In the genomic region with DNA sequence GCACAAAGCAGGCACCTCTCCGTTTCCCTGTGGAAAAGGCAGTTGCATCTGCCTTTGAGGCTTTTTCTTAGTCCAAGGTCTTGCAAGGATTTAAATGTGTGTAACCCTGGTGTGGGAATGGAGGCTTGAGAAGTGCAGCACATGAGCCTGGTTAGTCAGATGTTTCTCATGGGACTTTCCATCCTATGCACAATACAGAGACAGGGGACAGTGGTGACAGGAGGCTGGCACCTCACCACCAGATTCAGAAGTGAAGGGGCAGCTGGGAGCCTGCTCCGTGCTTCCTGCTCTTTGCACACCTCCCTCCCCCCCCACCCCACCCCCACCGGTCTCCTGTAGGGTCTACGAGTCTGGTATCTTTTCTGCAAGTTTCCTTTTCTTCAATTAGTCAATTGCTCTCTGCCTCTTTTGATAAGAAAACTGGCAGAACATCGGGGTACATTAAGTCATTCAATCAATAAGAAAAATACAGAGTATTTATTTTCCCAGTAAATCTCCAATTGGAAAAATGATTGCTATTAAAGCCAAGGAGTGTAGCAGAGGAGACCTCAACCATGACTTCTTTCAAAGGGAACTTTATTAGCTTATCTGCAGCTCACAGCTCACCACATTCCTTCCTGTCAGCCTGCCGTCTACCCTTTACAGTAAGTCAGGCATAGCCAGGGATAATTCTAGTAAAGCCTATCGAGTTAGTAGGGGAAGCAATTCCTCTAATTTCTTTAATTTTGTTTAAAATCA, we compare ENCODE assay signal across 9 mouse cellular contexts.
DNase-seq lines count a peak whose midpoint lies in the region.
"Had no signal": no experiment of that assay in that cellular context is flagged by ENCODE, and none has a peak within 500 bp of the region (broad histone marks: within the 10 kb centered on the region; RNA-seq: fewer than 3 reads in every experiment).

No protein-coding gene starts in this region.

- no peaks in the 10 kb centered on the region for H3K36me3 ChIP-seq in splenic B cell, adult 2 months (ENCODE audit: control insufficient read depth, insufficient read depth, low read length, poor library complexity, severe bottlenecking)
- H3K36me3 ChIP-seq: neural tube, embryonic 12.5 days had no signal

- no peaks in the 10 kb centered on the region for H3K27me3 ChIP-seq in splenic B cell, adult 2 months (ENCODE audit: control insufficient read depth, insufficient read depth, low read length, poor library complexity, severe bottlenecking)
- H3K27me3 ChIP-seq: neural tube, embryonic 12.5 days had no signal

- peak; percentile 35 for DNase-seq in thymus, postnatal 4 days
- no peak for DNase-seq in thymus, postnatal 10 days (ENCODE audit: low spot score in 2 of 2)
- DNase-seq in heart, adult 11 months, result peak; percentile 95
- peak; percentile 79 for DNase-seq in heart, postnatal 4 days
- peak; percentile 76 for DNase-seq in splenic B cell, adult 2 months (ENCODE audit: low read depth, low spot score)
- no peak for DNase-seq in neural tube, embryonic 10.5 days (ENCODE audit: extremely low spot score, low spot score)
- no peak for DNase-seq in ovary, postnatal 36 days (ENCODE audit: low spot score)
- no peak for DNase-seq in urinary bladder, postnatal 25 days (ENCODE audit: low spot score)

Comparison
In these comparisons a context has a peak if more than half of its experiments do, and no peak if none do; other contexts are left out.
1. DNase-seq: peak in thymus, postnatal 4 days (single experiment), heart, adult 11 months (single experiment), heart, postnatal 4 days (single experiment) and splenic B cell, adult 2 months (single experiment); none in thymus, postnatal 10 days (0 of 2), neural tube, embryonic 10.5 days (single experiment), ovary, postnatal 36 days (single experiment) and urinary bladder, postnatal 25 days (single experiment).